Mouse (Mus musculus) heart, embryonic 10.5 days (tissue): ENCODE measurements around the gene Tusc2. TPM values are rescaled to one million over a fixed set of nuclear protein-coding genes. Genes with fewer than 3 reads are reported as not detected.

ENCODE experiments used
- DNase-seq: peaks from one replicate; pipeline ENCODE4 v3.0.0-alpha.2; 2017; ENCODE audit warnings: low spot score
- H3K27ac ChIP-seq: fragments of 300-500 bp; sonication (generic); 2 replicates; pipeline ENCODE4 v1.5.1; 2016; ENCODE audit warnings: mild to moderate bottlenecking
- H3K27me3 ChIP-seq: fragments of 300-500 bp; sonication (generic); 2 replicates; pipeline ENCODE4 v1.6.1; 2016; ENCODE audit warnings: mild to moderate bottlenecking; ENCODE audit not compliant: poor library complexity, insufficient read depth, severe bottlenecking
- H3K36me3 ChIP-seq: fragments of 300-500 bp; sonication (generic); 2 replicates; pipeline ENCODE4 v1.6.1; 2016; ENCODE audit warnings: mild to moderate bottlenecking, moderate library complexity
- H3K4me1 ChIP-seq: fragments of 300-500 bp; sonication (generic); 2 replicates; pipeline ENCODE4 v1.6.1; 2016; ENCODE audit warnings: mild to moderate bottlenecking
- H3K4me3 ChIP-seq: fragments of 300-500 bp; sonication (generic); 2 replicates; pipeline ENCODE4 v1.5.1; 2016; ENCODE audit warnings: mild to moderate bottlenecking, moderate library complexity
- H3K9me3 ChIP-seq: fragments of 300-500 bp; sonication (generic); 2 replicates; pipeline ENCODE4 v1.6.1; 2016; ENCODE audit warnings: mild to moderate bottlenecking, moderate library complexity
- WGBS: fragments of 180-500 bp; shearing (Covaris S2); methylation state at CpG from one replicate; pipeline ENCODE4 v1.1.7; 2016; 5-methylcytosine and 5-hydroxymethylcytosine counted together
- polyA plus RNA-seq: library from polyadenylated mRNA; unstranded; fragments of >200 nt; fragmentation: Nextera tagmentation; extraction: Ambion mirVana; gene quantifications from 2 replicates; pipeline ENCODE4 v1.2.1, GENCODE M21; 2016

Gene Tusc2
- polyA plus RNA-seq, 1 experiment from 2014 or later = 70.0 TPM

DNA sequence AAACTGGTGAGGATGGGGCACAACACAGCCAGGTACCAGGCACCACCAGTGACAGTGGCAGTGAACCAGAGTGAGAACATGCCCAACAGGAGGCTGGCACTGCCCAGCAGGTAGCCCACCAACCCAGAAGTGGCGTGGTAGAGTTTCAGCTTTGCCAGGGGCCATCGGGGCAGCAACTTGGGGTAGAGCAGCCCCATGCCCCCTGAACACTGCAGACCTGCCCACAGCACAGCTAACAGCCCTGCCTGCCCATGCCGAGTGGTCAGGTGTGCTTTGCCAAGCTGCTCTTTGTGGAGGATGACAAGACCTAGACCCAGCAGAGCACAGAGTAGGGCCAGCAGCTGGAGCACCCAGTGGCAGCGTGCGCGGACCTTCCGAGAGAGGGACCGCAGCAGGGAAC is 23.1 kb upstream of the Tusc2 start:
- whole genome bisulfite sequencing = 94% methylated on average over 8 of the region's 8 CpGs
- Histone ChIP-seq H3K27ac (no peak overlapping the region), H3K27me3 (no peaks in the 10 kb centered on the region), H3K9me3 (no peaks in the 10 kb centered on the region), H3K36me3 (peaks cover 55% of the 10 kb centered on the region), H3K4me3 (no peak overlapping the region), H3K4me1 (peaks cover 52% of the 10 kb centered on the region)
- no peak for DNase-seq

- no peak for DNase-seq
- 71% methylated on average over 4 of the region's 4 CpGs for WGBS
- peaks cover 60% of the 10 kb centered on the region for H3K36me3 ChIP-seq
- no peak overlapping the region for H3K27ac ChIP-seq
- no peak overlapping the region for H3K4me3 ChIP-seq
- no peaks in the 10 kb centered on the region for H3K9me3 ChIP-seq
- H3K4me1 ChIP-seq = peaks cover 51% of the 10 kb centered on the region
- no peaks in the 10 kb centered on the region for H3K27me3 ChIP-seq
Observed at GRCm38 (mm10) chr9:107540420-107540819, 22.6 kb upstream of the Tusc2 start.

GRCm38 (mm10) chr9:107541005-107541404 is 22.1 kb upstream of the Tusc2 start:
- no peak for DNase-seq
- WGBS = 39% methylated on average over 10 of the region's 10 CpGs
- peak overlapping the region; percentile 78 for H3K4me3 ChIP-seq
- H3K27me3 ChIP-seq = no peaks in the 10 kb centered on the region
- H3K27ac ChIP-seq = 0 out of 2 replicates have a peak overlapping the region, but pooled peaks have one; percentile 86
- no peaks in the 10 kb centered on the region for H3K9me3 ChIP-seq
- peaks cover 48% of the 10 kb centered on the region for H3K4me1 ChIP-seq
- H3K36me3 ChIP-seq = peaks cover 60% of the 10 kb centered on the region

GRCm38 (mm10) chr9:107541474-107542351 is 21.3 kb upstream of the Tusc2 start, which contains the start of the genes Cyb561d2 and Nprl2:
TSS of gene Cyb561d2 (minus strand) at chr9:107542193.
TSS of gene Nprl2 (plus strand) at chr9:107542226.
- H3K27ac ChIP-seq = peak within 1 kb of the TSS; percentile 86
- H3K9me3 ChIP-seq = no peaks in the 10 kb centered on the region
- no peaks in the 10 kb centered on the region for H3K27me3 ChIP-seq
- under 1% methylated on average over 46 of the region's 46 CpGs for WGBS
- H3K4me1 ChIP-seq = peaks cover 46% of the 10 kb centered on the region
- H3K4me3 ChIP-seq = peak within 1 kb of the TSS; percentile 78
- H3K36me3 ChIP-seq = peaks cover 58% of the 10 kb centered on the region
- peak; percentile 98 for DNase-seq

DNA sequence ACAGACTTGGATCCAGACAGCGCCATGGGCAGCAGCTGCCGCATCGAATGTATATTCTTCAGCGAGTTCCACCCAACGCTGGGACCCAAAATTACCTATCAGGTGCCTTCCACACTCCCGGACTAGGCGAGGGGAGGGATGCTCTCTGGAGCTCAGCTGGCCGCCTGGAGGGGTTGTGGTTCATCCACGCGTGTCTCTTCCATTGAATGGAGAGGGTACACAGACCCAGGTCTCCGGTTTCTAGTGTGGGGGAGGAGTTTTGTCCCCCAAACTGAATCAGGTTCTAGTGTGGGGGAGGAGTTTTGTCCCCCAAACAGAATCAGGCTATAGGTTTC is 20.7 kb upstream of the Tusc2 start:
- Histone ChIP-seq H3K4me1 (peaks cover 46% of the 10 kb centered on the region), H3K27ac (peak overlapping the region; percentile 86), H3K27me3 (0 out of 2 replicates have a peak, but pooled peaks cover under 1% of the 10 kb centered on the region), H3K36me3 (peaks cover 52% of the 10 kb centered on the region), H3K9me3 (no peaks in the 10 kb centered on the region), H3K4me3 (peak overlapping the region; percentile 78)
- no peak for DNase-seq
- WGBS = 3% methylated on average over 11 of the region's 11 CpGs

DNA sequence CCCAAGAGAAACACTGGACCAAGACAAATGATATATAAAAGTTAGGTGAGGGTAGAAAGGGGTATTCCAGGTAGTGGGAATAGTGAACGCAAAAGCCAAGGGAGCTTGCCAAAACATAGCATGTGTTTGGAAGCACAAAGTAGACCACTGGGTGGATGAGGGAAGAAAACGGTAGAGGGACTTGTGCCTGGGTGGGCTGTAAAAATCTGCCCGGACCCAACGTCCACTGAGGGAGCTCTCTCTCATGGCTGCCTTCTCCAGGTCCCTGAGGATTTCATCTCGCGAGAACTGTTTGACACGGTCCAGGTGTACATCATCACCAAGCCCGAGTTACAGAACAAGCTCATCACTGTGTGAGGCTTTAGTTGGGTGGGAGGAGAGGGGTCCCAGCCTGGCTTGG is 20.3 kb upstream of the Tusc2 start:
- H3K4me1 ChIP-seq = peaks cover 46% of the 10 kb centered on the region
- H3K27me3 ChIP-seq = peaks cover 5% of the 10 kb centered on the region; the same call in 1 of the 2 replicates
- H3K9me3 ChIP-seq = no peaks in the 10 kb centered on the region
- peak overlapping the region; percentile 86 for H3K27ac ChIP-seq
- peaks cover 48% of the 10 kb centered on the region for H3K36me3 ChIP-seq
- no peak for DNase-seq
- H3K4me3 ChIP-seq = peak overlapping the region; percentile 78
- WGBS = 46% methylated on average over 8 of the region's 8 CpGs

DNA sequence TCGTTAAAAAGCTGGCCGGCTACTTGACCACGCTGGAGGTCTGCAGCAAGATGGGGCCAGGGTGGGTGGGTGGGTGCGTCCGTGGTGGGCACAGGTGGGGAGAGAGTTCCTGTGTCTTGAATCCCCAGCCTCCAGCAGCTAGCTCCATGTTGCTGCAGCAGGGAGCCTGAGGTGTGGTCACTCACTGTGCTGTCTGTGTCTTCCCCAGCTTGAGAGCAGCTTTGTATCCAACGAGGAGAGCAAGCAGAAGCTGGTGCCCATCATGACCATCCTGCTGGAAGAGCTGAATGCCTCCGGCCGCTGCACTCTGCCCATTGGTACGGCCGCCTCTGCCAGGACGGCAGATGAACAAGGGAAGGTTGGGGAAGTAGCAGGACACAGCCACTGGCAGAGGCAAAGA is 19.8 kb upstream of the Tusc2 start:
- Histone ChIP-seq H3K4me1 (peaks cover 49% of the 10 kb centered on the region), H3K4me3 (peak overlapping the region; percentile 78)
- 85% methylated on average over 11 of the region's 11 CpGs for WGBS

GRCm38 (mm10) chr9:107544196-107544700 is 18.8 kb upstream of the Tusc2 start:
- no peak overlapping the region for H3K4me3 ChIP-seq
- peaks cover 20% of the 10 kb centered on the region for H3K27me3 ChIP-seq
- H3K27ac ChIP-seq = no peak overlapping the region
- H3K36me3 ChIP-seq = peaks cover 33% of the 10 kb centered on the region
- no peak for DNase-seq
- 92% methylated on average over 17 of the region's 17 CpGs for WGBS
- H3K9me3 ChIP-seq = no peaks in the 10 kb centered on the region
- H3K4me1 ChIP-seq = peaks cover 49% of the 10 kb centered on the region

More for the DNA sequence above, 19.8 kb upstream of the Tusc2 start:
- DNase-seq = no peak
- Histone ChIP-seq H3K36me3 (peaks cover 43% of the 10 kb centered on the region), H3K27me3 (peaks cover 10% of the 10 kb centered on the region; the same call in 1 of the 2 replicates), H3K9me3 (no peaks in the 10 kb centered on the region), H3K27ac (peak overlapping the region; percentile 42)

- H3K9me3 ChIP-seq = no peaks in the 10 kb centered on the region
Observed at GRCm38 (mm10) chr9:107544729-107545128, 18.3 kb upstream of the Tusc2 start.

GRCm38 (mm10) chr9:107545199-107545598 is 17.9 kb upstream of the Tusc2 start:
- no peak overlapping the region for H3K4me3 ChIP-seq
- DNase-seq = no peak
- 82% methylated on average over 10 of the region's 10 CpGs for WGBS
- peaks cover 57% of the 10 kb centered on the region for H3K4me1 ChIP-seq
- peaks cover 24% of the 10 kb centered on the region for H3K36me3 ChIP-seq
- no peaks in the 10 kb centered on the region for H3K9me3 ChIP-seq
- H3K27ac ChIP-seq = no peak overlapping the region
- peaks cover 29% of the 10 kb centered on the region for H3K27me3 ChIP-seq

More at GRCm38 (mm10) chr9:107544729-107545128, 18.3 kb upstream of the Tusc2 start:
- no peak for DNase-seq
- Histone ChIP-seq H3K36me3 (peaks cover 28% of the 10 kb centered on the region), H3K27me3 (peaks cover 25% of the 10 kb centered on the region), H3K27ac (no peak overlapping the region), H3K4me3 (no peak overlapping the region), H3K4me1 (peaks cover 52% of the 10 kb centered on the region)
- 86% methylated on average over 12 of the region's 12 CpGs for WGBS

- H3K4me1 ChIP-seq = peaks cover 60% of the 10 kb centered on the region
- WGBS = 5% methylated on average over 3 of the region's 3 CpGs
- no peak overlapping the region for H3K27ac ChIP-seq
- DNase-seq = peak; percentile 88
- H3K4me3 ChIP-seq = no peak overlapping the region
- peaks cover 22% of the 10 kb centered on the region for H3K36me3 ChIP-seq
- no peaks in the 10 kb centered on the region for H3K9me3 ChIP-seq
- peaks cover 33% of the 10 kb centered on the region for H3K27me3 ChIP-seq
Observed at GRCm38 (mm10) chr9:107545602-107546001, 17.5 kb upstream of the Tusc2 start.

DNA sequence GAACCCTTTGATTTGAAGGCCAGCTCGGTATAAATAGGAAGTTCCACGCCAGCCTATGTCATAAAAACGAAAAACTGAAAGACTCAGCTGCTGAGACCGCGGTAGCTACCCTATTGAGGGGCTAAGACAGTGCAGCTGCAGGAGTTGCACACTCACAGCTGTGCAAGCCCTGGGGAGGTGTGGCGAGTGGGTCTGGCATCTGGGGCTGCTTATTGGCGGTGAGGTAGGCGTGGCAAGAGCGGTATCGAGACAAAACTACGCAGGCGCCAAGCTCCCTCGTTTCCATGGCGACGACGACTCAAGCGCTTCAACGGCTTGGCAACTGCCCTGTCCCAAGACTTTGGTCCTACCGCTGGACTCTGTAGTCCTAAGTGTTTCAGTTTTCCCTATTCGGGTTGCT is 16.0 kb upstream of the Tusc2 start, which contains the start of gene Zmynd10:
Gene Zmynd10 (plus strand): TSS at position 273 of the 400 bp plus-strand sequence.
- Histone ChIP-seq H3K4me1 (peaks cover 64% of the 10 kb centered on the region), H3K27ac (peak within 1 kb of the TSS; percentile 16; the same call in 1 of the 2 replicates)

GRCm38 (mm10) chr9:107547957-107548356 is 15.1 kb upstream of the Tusc2 start:
- Histone ChIP-seq H3K4me3 (no peak overlapping the region), H3K9me3 (no peaks in the 10 kb centered on the region), H3K36me3 (peaks cover 22% of the 10 kb centered on the region), H3K27ac (no peak overlapping the region), H3K27me3 (peaks cover 52% of the 10 kb centered on the region), H3K4me1 (peaks cover 63% of the 10 kb centered on the region)
- DNase-seq = no peak
- WGBS = 73% methylated on average over 5 of the region's 5 CpGs

More for the DNA sequence above, 16.0 kb upstream of the Tusc2 start, which contains the start of gene Zmynd10:
- H3K4me3 ChIP-seq = peak within 1 kb of the TSS; percentile 32
- H3K9me3 ChIP-seq = no peaks in the 10 kb centered on the region
- 6% methylated on average over 20 of the region's 20 CpGs for WGBS
- DNase-seq = peak; percentile 95
- H3K36me3 ChIP-seq = peaks cover 22% of the 10 kb centered on the region
- peaks cover 45% of the 10 kb centered on the region for H3K27me3 ChIP-seq
